Mouse (Mus musculus) liver, adult 2 months (tissue): ENCODE measurements around the gene Tmem117. TPM values are rescaled to one million over a fixed set of nuclear protein-coding genes. Genes with fewer than 3 reads are reported as not detected.

Experiments used
- DNase-seq: peaks from one replicate; pipeline ENCODE4 v3.0.0-alpha.2; 2011; ENCODE audit warnings: low read depth, low spot score; ENCODE audit errors: extremely low read depth
- H3K27ac ChIP-seq: fragments of 200-500 bp; replicated peaks from 2 replicates; pipeline ENCODE4 v1.5.1; 2012; ENCODE audit warnings: low read depth, mild to moderate bottlenecking, control low read depth, inconsistent platforms, low read length; ENCODE audit not compliant: insufficient read depth
- H3K27me3 ChIP-seq: fragments of 200-500 bp; 2 replicates; pipeline ENCODE4 v1.6.1; 2012; ENCODE audit warnings: mild to moderate bottlenecking, moderate library complexity, low read length, inconsistent platforms; ENCODE audit not compliant: control insufficient read depth, insufficient read depth
- H3K36me3 ChIP-seq: fragments of 200-500 bp; 2 replicates; pipeline ENCODE4 v1.6.1; 2012; ENCODE audit warnings: low read length, inconsistent platforms; ENCODE audit not compliant: control insufficient read depth, insufficient read depth
- H3K4me1 ChIP-seq: fragments of 200-500 bp; 2 replicates; pipeline ENCODE4 v1.6.1; 2011; ENCODE audit warnings: low read length; ENCODE audit not compliant: control insufficient read depth, insufficient read depth
- H3K4me3 ChIP-seq: fragments of 200-500 bp; 2 replicates; pipeline ENCODE4 v1.5.1; 2011; ENCODE audit warnings: low read depth, mild to moderate bottlenecking, control low read depth, low read length, moderate library complexity; ENCODE audit not compliant: insufficient read depth
- H3K79me2 ChIP-seq: fragments of 200-500 bp; 2 replicates; pipeline ENCODE4 v1.6.1; 2012; ENCODE audit warnings: inconsistent platforms, mild to moderate bottlenecking, low read length, moderate library complexity; ENCODE audit not compliant: control insufficient read depth, insufficient read depth
- H3K9ac ChIP-seq: fragments of 200-500 bp; 2 replicates; pipeline ENCODE4 v1.6.1; 2012; ENCODE audit warnings: low read depth, mild to moderate bottlenecking, control low read depth, inconsistent platforms, low read length
- CTCF ChIP-seq: fragments of 200-500 bp; IDR thresholded peaks from 2 replicates; pipeline ENCODE4 v1.5.1; 2011; ENCODE audit warnings: low read depth, low read length, control low read depth
- POLR2A ChIP-seq: fragments of 200-500 bp; IDR thresholded peaks from 2 replicates; pipeline ENCODE4 v1.6.1; 2011; ENCODE audit warnings: low read length, control low read depth; ENCODE audit not compliant: insufficient read depth; ENCODE audit errors: extremely low read depth
- WGBS: fragments of 180-500 bp; shearing (Covaris S2); methylation state at CpG from one replicate; pipeline ENCODE4 v1.1.7; 2018; 5-methylcytosine and 5-hydroxymethylcytosine counted together
- polyA plus RNA-seq: library from polyadenylated mRNA; depleted of rRNA; stranded (reverse); fragments of >200 nt; gene quantifications from 2 replicates; pipeline ENCODE4 v1.2.3, GENCODE M21; 2012
- total RNA-seq: library from RNA; depleted of rRNA; stranded (reverse); fragments of >200 nt; gene quantifications from 2 replicates; pipeline ENCODE4 v1.2.3, GENCODE M21; 2014

Gene Tmem117
- total and polyA plus RNA-seq, 2 experiments = 0.46 TPM; not detected in 1

GRCm38 (mm10) chr15:94895681-94896080 is 266.6 kb downstream of the Tmem117 start:
- no peak for TF ChIP-seq CTCF
- no peak for TF ChIP-seq POLR2A
- no peak overlapping the region for H3K4me3 ChIP-seq
- no peaks in the 10 kb centered on the region for H3K79me2 ChIP-seq
- no peak overlapping the region for H3K27ac ChIP-seq
- H3K36me3 ChIP-seq = no peaks in the 10 kb centered on the region
- WGBS = 89% methylated on average over 11 of the region's 11 CpGs
- H3K9ac ChIP-seq = no peak overlapping the region
- no peaks in the 10 kb centered on the region for H3K4me1 ChIP-seq
- H3K27me3 ChIP-seq = no peaks in the 10 kb centered on the region
- no peak for DNase-seq

- TF ChIP-seq CTCF (no peak), POLR2A (no peak)
- H3K27me3 ChIP-seq = no peaks in the 10 kb centered on the region
- no peaks in the 10 kb centered on the region for H3K4me1 ChIP-seq
- H3K36me3 ChIP-seq = no peaks in the 10 kb centered on the region
- H3K9ac ChIP-seq = no peak overlapping the region
- 93% methylated on average over 1 of the region's 1 CpGs for WGBS
- no peak overlapping the region for H3K4me3 ChIP-seq
- H3K27ac ChIP-seq = no peak overlapping the region
- no peak for DNase-seq
- H3K79me2 ChIP-seq = no peaks in the 10 kb centered on the region
Measured at GRCm38 (mm10) chr15:94903188-94903587, 274.2 kb downstream of the Tmem117 start.

GRCm38 (mm10) chr15:94904672-94905407 is 275.8 kb downstream of the Tmem117 start:
- TF ChIP-seq CTCF (no peak), POLR2A (no peak)
- DNase-seq = no peak
- no peak overlapping the region for H3K4me3 ChIP-seq
- H3K36me3 ChIP-seq = no peaks in the 10 kb centered on the region
- no peaks in the 10 kb centered on the region for H3K4me1 ChIP-seq
- no peaks in the 10 kb centered on the region for H3K27me3 ChIP-seq
- no peak overlapping the region for H3K27ac ChIP-seq
- WGBS = 91% methylated on average over 11 of the region's 11 CpGs
- no peaks in the 10 kb centered on the region for H3K79me2 ChIP-seq
- H3K9ac ChIP-seq = no peak overlapping the region

- H3K27me3 ChIP-seq = no peaks in the 10 kb centered on the region
- no peaks in the 10 kb centered on the region for H3K36me3 ChIP-seq
- H3K27ac ChIP-seq = no peak overlapping the region
- WGBS = 33% methylated on average over 1 of the region's 1 CpGs
- no peaks in the 10 kb centered on the region for H3K79me2 ChIP-seq
- no peak overlapping the region for H3K9ac ChIP-seq
- no peaks in the 10 kb centered on the region for H3K4me1 ChIP-seq
- TF ChIP-seq CTCF = no peak
- no peak for TF ChIP-seq POLR2A
- DNase-seq = no peak
- no peak overlapping the region for H3K4me3 ChIP-seq
Measured at GRCm38 (mm10) chr15:94921672-94922071, 292.6 kb downstream of the Tmem117 start.

GRCm38 (mm10) chr15:94927986-94928385 is 299.0 kb downstream of the Tmem117 start:
- no peaks in the 10 kb centered on the region for H3K27me3 ChIP-seq
- H3K27ac ChIP-seq = no peak overlapping the region
- no peak overlapping the region for H3K9ac ChIP-seq
- no peak for DNase-seq
- TF ChIP-seq POLR2A = no peak
- TF ChIP-seq CTCF = no peak
- 84% methylated on average over 5 of the region's 5 CpGs for WGBS
- no peaks in the 10 kb centered on the region for H3K36me3 ChIP-seq
- H3K4me3 ChIP-seq = no peak overlapping the region
- H3K4me1 ChIP-seq = no peaks in the 10 kb centered on the region
- no peaks in the 10 kb centered on the region for H3K79me2 ChIP-seq

GRCm38 (mm10) chr15:94930743-94931142 is 301.7 kb downstream of the Tmem117 start:
- Histone ChIP-seq H3K36me3 (no peaks in the 10 kb centered on the region), H3K4me3 (no peak overlapping the region), H3K79me2 (no peaks in the 10 kb centered on the region), H3K9ac (no peak overlapping the region), H3K27me3 (no peaks in the 10 kb centered on the region), H3K27ac (no peak overlapping the region), H3K4me1 (no peaks in the 10 kb centered on the region)
- DNase-seq = no peak
- TF ChIP-seq CTCF (no peak), POLR2A (no peak)
- WGBS = 76% methylated on average over 3 of the region's 3 CpGs
